ENCODE assay signal across 1 mouse cellular context in genomic region chr5:135963280-135963627, GRCm38 (mm10).
TF ChIP-seq lines count a peak whose summit lies in the region.

No protein-coding gene starts in this region.

TF ChIP-seq in MEL, 35 proteins besides CTCF, POLR2A, EP300 and RAD21 (continued from another document):
- no peak for TF ChIP-seq MXI1 (IDR thresholded peaks at IDR 0.05; ENCODE audit: low read depth, low read length)
- TF ChIP-seq MAX (IDR thresholded peaks at IDR 0.05; ENCODE audit: low read length) = no peak
- TF ChIP-seq USF2 (IDR thresholded peaks at IDR 0.05; ENCODE audit: borderline replicate concordance in 1 of 2, insufficient read depth in 1 of 2, low read depth in 1 of 2, low read length in 2 of 2) = no peak
- TF ChIP-seq HCFC1 (IDR thresholded peaks at IDR 0.05; ENCODE audit: low read depth, low read length) = no peak
- TF ChIP-seq KAT2A (conservative IDR thresholded peaks at IDR 0.05; ENCODE audit: low read depth, low read length) = no peak
- TF ChIP-seq MYB (IDR thresholded peaks at IDR 0.05; ENCODE audit: low read depth, low read length) = no peak
- 0 out of 2 replicates have a peak, but pooled peaks have one; percentile 6 for TF ChIP-seq MAZ (IDR thresholded peaks at IDR 0.05; ENCODE audit: low read depth, low read length)
- TF ChIP-seq MEF2A (IDR thresholded peaks at IDR 0.05; ENCODE audit: extremely low read depth, insufficient replicate concordance, low read depth, low read length, poor library complexity, severe bottlenecking) = no peak
- no peak for TF ChIP-seq SMC3 (IDR thresholded peaks at IDR 0.05; ENCODE audit: low read depth, low read length)
- TF ChIP-seq JUND (IDR thresholded peaks at IDR 0.05; ENCODE audit: low read depth, low read length) = no peak
- 0 out of 2 replicates have a peak, but pooled peaks have one; percentile 6 for TF ChIP-seq GATA1 (IDR thresholded peaks at IDR 0.05; ENCODE audit: low read depth, low read length)
- no peak for TF ChIP-seq USF1 (IDR thresholded peaks at IDR 0.05; ENCODE audit: low read depth, low read length)
- TF ChIP-seq TCF12 (IDR thresholded peaks at IDR 0.05; ENCODE audit: low read depth, low read length) = no peak
- TF ChIP-seq TBP (IDR thresholded peaks at IDR 0.05; ENCODE audit: low read depth, low read length) = 0 out of 2 replicates have a peak, but pooled peaks have one; percentile 37
